Mouse (Mus musculus): ENCODE results near the gene Tyrp1. TPM values are rescaled to one million over a fixed set of nuclear protein-coding genes. Genes with fewer than 3 reads are reported as not detected.

Tyrp1 gene
- polyA plus RNA-seq, 1 experiment from 2014 or later: not detected

DNA sequence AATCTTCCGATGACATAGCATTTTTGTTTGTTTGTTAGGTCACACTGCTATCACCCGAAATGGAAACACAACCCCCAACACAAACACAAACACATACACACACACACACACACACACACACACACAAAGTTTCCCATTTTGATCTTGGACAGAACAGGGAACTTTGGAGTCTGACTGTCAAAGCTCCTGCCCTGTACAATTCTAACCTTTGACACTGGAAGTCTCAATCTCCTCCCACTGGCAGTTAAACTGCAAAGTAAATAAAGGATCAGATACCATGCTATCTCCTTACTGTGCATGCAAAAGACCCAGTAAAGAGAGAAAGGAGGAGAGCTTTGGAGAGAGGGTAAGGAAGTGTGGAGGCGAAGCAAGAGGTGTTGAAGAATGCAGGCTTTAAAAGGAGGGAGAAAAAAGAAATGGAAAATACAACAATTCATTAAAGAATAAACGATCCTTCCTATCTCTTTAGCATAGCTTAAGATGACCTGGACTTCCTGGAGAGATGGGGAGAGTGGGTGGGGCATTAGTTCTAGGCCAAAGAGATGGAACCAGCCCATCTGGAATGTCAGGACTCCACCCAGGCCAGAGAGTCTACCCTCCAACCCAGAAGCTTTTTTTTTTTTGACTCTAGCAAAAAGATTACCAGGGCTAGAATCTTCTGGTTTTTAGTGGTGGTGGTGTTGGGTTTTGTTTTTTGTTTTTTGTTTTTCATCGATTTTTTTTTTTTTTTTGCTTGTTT, 40.4 kb downstream of the Tyrp1 start:
- no peak overlapping the region for H3K27ac ChIP-seq (ENCODE audit: low read length)
- H3K9me3 ChIP-seq (replicated peaks; ENCODE audit: control insufficient read depth, low read length): no peaks in the 10 kb centered on the region
- peak; percentile 74; the same call in 1 of the 2 replicates for ATAC-seq (ENCODE audit: insufficient read depth, low FRiP score)

DNA sequence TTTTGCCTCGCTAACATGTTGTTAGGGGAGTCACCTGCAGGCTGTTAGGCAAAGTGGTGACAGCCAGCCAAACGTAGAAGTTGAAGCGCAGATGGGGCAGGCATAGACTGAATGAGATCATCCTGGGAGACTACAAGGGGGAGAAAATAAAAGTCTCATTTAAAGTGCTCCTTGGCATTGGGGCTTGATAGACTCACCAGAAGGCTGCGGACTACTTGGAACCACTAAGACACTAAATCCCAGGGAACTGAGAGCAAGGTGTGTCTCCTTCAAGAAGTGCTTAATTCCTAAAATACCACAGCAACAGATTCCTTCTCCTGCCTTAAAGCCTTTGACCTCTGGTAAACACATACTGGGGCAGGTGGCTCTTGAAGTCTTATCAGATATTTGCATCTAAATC, 41.1 kb downstream of the Tyrp1 start:
- 55% methylated on average over 4 of the region's 4 CpGs for WGBS
- no peaks in the 10 kb centered on the region for H3K4me1 ChIP-seq (ENCODE audit: control insufficient read depth, insufficient read depth, low read length)
- no peak overlapping the region for H3K9ac ChIP-seq (ENCODE audit: low read length)
- ATAC-seq (ENCODE audit: insufficient read depth, low FRiP score): no peak
- H3K4me3 ChIP-seq (replicated peaks; ENCODE audit: low read length): no peak overlapping the region
- H3K9me3 ChIP-seq (replicated peaks; ENCODE audit: control insufficient read depth, low read length): no peaks in the 10 kb centered on the region
- no peaks in the 10 kb centered on the region for H3K36me3 ChIP-seq (ENCODE audit: control insufficient read depth, insufficient read depth, low read length)
- no peak overlapping the region for H3K4me2 ChIP-seq (ENCODE audit: low read depth, low read length)
- no peak overlapping the region for H3K27ac ChIP-seq (ENCODE audit: low read length)
- no peaks in the 10 kb centered on the region for H3K27me3 ChIP-seq (ENCODE audit: control insufficient read depth, insufficient read depth, low read length)

More for the DNA sequence above, 40.4 kb downstream of the Tyrp1 start:
- H3K36me3 ChIP-seq (ENCODE audit: control insufficient read depth, insufficient read depth, low read length): no peaks in the 10 kb centered on the region
- H3K4me3 ChIP-seq (replicated peaks; ENCODE audit: low read length): no peak overlapping the region
- H3K4me2 ChIP-seq (ENCODE audit: low read depth, low read length): no peak overlapping the region
- H3K27me3 ChIP-seq (ENCODE audit: control insufficient read depth, insufficient read depth, low read length): no peaks in the 10 kb centered on the region
- H3K9ac ChIP-seq (ENCODE audit: low read length): no peak overlapping the region
- no peaks in the 10 kb centered on the region for H3K4me1 ChIP-seq (ENCODE audit: control insufficient read depth, insufficient read depth, low read length)
- 45% methylated on average over 5 of the region's 5 CpGs for WGBS

DNA sequence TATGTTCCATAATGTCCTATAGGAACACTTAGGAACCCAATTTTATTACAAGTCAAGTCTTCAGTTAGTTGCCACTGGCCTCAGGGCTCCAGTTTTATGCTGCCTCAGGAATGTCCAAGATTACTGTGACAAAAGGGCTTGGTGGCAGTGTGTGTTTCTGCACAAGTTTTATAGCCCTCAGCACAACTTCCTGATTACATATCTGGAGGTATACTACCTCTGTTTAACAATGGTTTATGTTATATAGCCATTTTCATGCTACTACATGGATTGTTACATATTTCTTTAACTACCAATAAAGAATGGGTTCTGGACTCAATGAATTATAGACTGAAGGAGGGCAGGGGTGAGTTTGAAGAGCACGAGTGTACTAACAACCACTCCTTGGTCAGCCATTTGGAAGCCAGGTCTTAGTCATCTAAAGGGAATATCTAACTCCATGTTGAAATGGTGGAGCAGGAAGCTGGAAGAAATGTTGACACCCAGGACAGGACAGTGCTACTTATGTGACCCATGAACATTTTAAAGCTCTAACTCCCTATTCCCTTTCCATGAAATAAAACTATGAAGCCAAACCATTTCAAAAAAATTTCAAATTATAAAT, 48.2 kb downstream of the Tyrp1 start:
- Histone ChIP-seq H3K4me1 (ENCODE audit: control insufficient read depth, insufficient read depth, low read length) (no peaks in the 10 kb centered on the region), H3K27ac (ENCODE audit: low read length) (no peak overlapping the region), H3K4me2 (ENCODE audit: low read depth, low read length) (no peak overlapping the region), H3K27me3 (ENCODE audit: control insufficient read depth, insufficient read depth, low read length) (no peaks in the 10 kb centered on the region), H3K9me3 (replicated peaks; ENCODE audit: control insufficient read depth, low read length) (no peaks in the 10 kb centered on the region), H3K36me3 (ENCODE audit: control insufficient read depth, insufficient read depth, low read length) (no peaks in the 10 kb centered on the region), H3K4me3 (replicated peaks; ENCODE audit: low read length) (no peak overlapping the region), H3K9ac (ENCODE audit: low read length) (no peak overlapping the region)
- ATAC-seq (ENCODE audit: insufficient read depth, low FRiP score): no peak
- 75% methylated on average over 1 of the region's 1 CpGs for whole genome bisulfite sequencing

DNA sequence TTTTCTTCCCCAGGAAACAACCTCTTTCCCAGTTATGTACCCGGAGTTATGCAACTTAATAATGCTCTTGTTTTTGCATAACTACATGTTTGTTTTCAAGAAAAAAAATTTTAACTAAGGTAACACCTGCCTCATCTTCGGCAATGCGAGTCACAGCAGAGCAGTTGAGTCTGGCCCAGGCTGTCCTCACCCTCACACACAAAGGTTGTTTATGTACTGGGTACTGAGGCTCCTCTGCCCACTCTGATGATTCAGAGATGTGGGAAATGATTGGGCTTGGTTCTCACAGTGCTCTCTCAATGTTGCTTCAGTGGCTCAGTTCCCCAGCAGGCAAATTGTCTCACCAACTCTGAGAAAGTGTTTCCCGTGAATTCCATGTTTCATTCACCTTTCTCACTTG, 52.7 kb downstream of the Tyrp1 start:
- H3K36me3 ChIP-seq (ENCODE audit: control insufficient read depth, insufficient read depth, low read length): no peaks in the 10 kb centered on the region
- WGBS: 72% methylated on average over 4 of the region's 4 CpGs
- no peak for ATAC-seq (ENCODE audit: insufficient read depth, low FRiP score)

DNA sequence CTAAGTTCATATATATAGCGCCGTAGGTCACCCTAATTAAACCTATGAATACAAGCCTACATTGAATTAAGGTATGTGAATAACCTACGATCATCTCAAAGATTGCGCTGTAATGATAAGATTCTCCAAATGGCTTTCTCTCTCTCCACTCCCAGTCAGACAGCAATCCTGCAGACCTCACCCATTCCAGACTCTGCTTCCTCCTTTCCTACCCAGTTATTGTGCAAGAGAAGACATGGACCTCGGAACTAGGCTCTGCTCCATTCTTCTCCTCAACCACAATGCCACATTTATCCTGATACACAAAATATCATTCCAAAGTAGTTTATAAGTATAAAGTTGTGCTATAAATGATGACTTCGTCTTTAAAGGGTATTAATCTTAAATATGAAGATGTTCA, 57.1 kb downstream of the Tyrp1 start:
- H3K4me1 ChIP-seq (ENCODE audit: control insufficient read depth, insufficient read depth, low read length): peaks cover 8% of the 10 kb centered on the region; the same call in 1 of the 2 replicates
- WGBS: 93% methylated on average over 6 of the region's 6 CpGs
- no peak overlapping the region for H3K4me3 ChIP-seq (replicated peaks; ENCODE audit: low read length)
- ATAC-seq (ENCODE audit: insufficient read depth, low FRiP score): no peak
- H3K27me3 ChIP-seq (ENCODE audit: control insufficient read depth, insufficient read depth, low read length): no peaks in the 10 kb centered on the region
- H3K27ac ChIP-seq (ENCODE audit: low read length): no peak overlapping the region
- H3K4me2 ChIP-seq (ENCODE audit: low read depth, low read length): no peak overlapping the region
- H3K36me3 ChIP-seq (ENCODE audit: control insufficient read depth, insufficient read depth, low read length): no peaks in the 10 kb centered on the region
- no peaks in the 10 kb centered on the region for H3K9me3 ChIP-seq (replicated peaks; ENCODE audit: control insufficient read depth, low read length)
- H3K9ac ChIP-seq (ENCODE audit: low read length): no peak overlapping the region

More for the DNA sequence above, 52.7 kb downstream of the Tyrp1 start:
- Histone ChIP-seq H3K4me1 (ENCODE audit: control insufficient read depth, insufficient read depth, low read length) (no peaks in the 10 kb centered on the region), H3K27ac (ENCODE audit: low read length) (no peak overlapping the region), H3K9me3 (replicated peaks; ENCODE audit: control insufficient read depth, low read length) (no peaks in the 10 kb centered on the region), H3K9ac (ENCODE audit: low read length) (no peak overlapping the region), H3K4me2 (ENCODE audit: low read depth, low read length) (no peak overlapping the region), H3K4me3 (replicated peaks; ENCODE audit: low read length) (no peak overlapping the region), H3K27me3 (ENCODE audit: control insufficient read depth, insufficient read depth, low read length) (no peaks in the 10 kb centered on the region)

DNA sequence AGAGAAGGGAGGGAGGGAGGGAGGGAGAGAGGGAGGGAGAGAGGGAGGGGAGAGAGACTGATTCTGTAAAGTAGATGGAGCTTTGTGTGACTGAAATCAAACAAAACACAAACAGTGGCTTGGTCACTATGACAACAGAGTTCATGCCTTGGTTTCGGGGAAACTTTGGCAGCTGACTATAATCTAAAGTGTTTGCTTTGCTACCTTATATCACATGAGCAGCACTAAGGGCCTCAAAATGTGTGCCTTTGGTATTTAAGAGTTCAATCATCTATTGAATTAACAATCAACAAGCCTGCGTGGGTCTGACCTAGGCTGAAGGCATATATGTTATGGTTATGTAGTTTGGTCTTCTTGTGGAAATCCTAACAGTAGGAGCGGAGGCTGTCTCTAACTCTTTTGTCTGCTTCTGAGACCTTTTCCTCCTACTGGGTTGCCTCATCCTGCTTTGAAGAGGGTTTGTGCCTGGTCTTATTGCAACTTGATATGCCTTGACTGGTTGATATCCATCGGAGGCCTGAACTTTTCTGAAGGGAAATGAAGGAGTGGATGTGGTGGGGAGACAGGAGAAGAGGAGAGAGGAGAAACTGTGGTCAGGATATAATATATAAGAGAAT, 61.5 kb downstream of the Tyrp1 start:
- no peak overlapping the region for H3K4me2 ChIP-seq (ENCODE audit: low read depth, low read length)
- no peaks in the 10 kb centered on the region for H3K9me3 ChIP-seq (replicated peaks; ENCODE audit: control insufficient read depth, low read length)
- 36% methylated on average over 4 of the region's 4 CpGs for WGBS
- peak; percentile 85; the same call in 1 of the 2 replicates for ATAC-seq (ENCODE audit: insufficient read depth, low FRiP score)
- peaks cover 10% of the 10 kb centered on the region; the same call in 1 of the 2 replicates for H3K4me1 ChIP-seq (ENCODE audit: control insufficient read depth, insufficient read depth, low read length)
- H3K27me3 ChIP-seq (ENCODE audit: control insufficient read depth, insufficient read depth, low read length): no peaks in the 10 kb centered on the region
- peak overlapping the region; percentile 82 for H3K27ac ChIP-seq (ENCODE audit: low read length)
- H3K9ac ChIP-seq (ENCODE audit: low read length): no peak overlapping the region
- H3K36me3 ChIP-seq (ENCODE audit: control insufficient read depth, insufficient read depth, low read length): no peaks in the 10 kb centered on the region
- H3K4me3 ChIP-seq (replicated peaks; ENCODE audit: low read length): no peak overlapping the region

Other genes with a start within 250 kb of the Tyrp1 start
- 27.1 and 27.7 TPM in 2 replicates for gene Lurap1l, start 76.5 kb downstream of the Tyrp1 start, polyA plus RNA-seq (2015; fragmentation: Nextera tagmentation; extraction: Ambion mirVana)

Measured in stomach, embryonic 16.5 days (tissue).